Mouse (Mus musculus) cerebellum, adult 2 months (tissue): Measurements from ENCODE around the gene Atp1b1.

Experiments used
- CTCF ChIP-seq: fragments of 200-500 bp; IDR thresholded peaks from 2 replicates; pipeline ENCODE4 v1.5.1; 2011; ENCODE audit warnings: low read depth, mild to moderate bottlenecking, control low read depth, low read length, moderate library complexity, borderline replicate concordance; ENCODE audit not compliant: insufficient read depth
- POLR2A ChIP-seq: fragments of 200-500 bp; IDR thresholded peaks from 2 replicates; pipeline ENCODE4 v1.6.1; 2011; ENCODE audit warnings: low read length, control low read depth, borderline replicate concordance; ENCODE audit not compliant: insufficient read depth

DNA sequence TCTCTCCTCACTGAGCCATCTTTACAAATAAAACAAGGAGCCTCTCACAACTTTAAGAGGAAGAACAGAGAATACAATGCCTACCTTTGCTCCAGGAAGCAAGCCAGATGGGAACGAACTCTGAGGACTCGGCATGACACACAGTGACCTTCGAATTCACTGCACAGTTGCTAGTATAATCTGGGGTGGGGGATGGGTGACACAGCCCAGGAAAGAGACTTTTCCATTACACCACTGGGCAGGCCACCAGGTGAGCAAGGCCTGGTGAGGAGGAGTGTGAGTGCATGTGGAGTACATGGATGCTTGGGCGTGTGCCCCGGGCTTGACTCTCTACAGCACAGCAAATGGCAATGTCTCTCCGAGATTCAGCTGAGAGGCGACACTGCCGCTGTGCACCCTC lies 8.5 kb downstream of the Atp1b1 start:
- TF ChIP-seq CTCF (no peak), POLR2A (no peak)
